Mouse (Mus musculus) liver, embryonic 14.5 days (tissue): Measurements from ENCODE around the gene Lrwd1. TPM values are rescaled to one million over a fixed set of nuclear protein-coding genes. Genes with fewer than 3 reads are reported as not detected.

ENCODE experiments used
- ATAC-seq: fragments of 200-750 bp; cut with Nextera tagmentation; 2 replicates; pipeline ENCODE4 v1.8.0; 2017; ENCODE audit warnings: moderate number of reproducible peaks, mild to moderate bottlenecking, moderate library complexity; ENCODE audit not compliant: insufficient read depth
- DNase-seq, 3 experiments: peaks; one replicate each; pipeline ENCODE4 v3.0.0-alpha.2; 2012 to 2013; ENCODE audit warnings: low read depth in 3 of 3, low spot score in 3 of 3
- H3K27ac ChIP-seq: fragments of 300-500 bp; sonication (generic); 2 replicates; pipeline ENCODE4 v1.5.1; 2014; ENCODE audit warnings: moderate library complexity, mild to moderate bottlenecking, control low read depth, inconsistent platforms
- H3K27me3 ChIP-seq: fragments of 300-500 bp; sonication (generic); 2 replicates; pipeline ENCODE4 v1.6.1; 2014; ENCODE audit warnings: mild to moderate bottlenecking, low read length, moderate library complexity; ENCODE audit not compliant: control insufficient read depth, insufficient read depth
- H3K36me3 ChIP-seq: fragments of 300-500 bp; sonication (generic); replicated peaks from 2 replicates; pipeline ENCODE4 v1.6.1; 2014; ENCODE audit warnings: low read depth; ENCODE audit not compliant: control insufficient read depth, insufficient read depth
- H3K4me1 ChIP-seq, 2 experiments: fragments of 200-500 bp in 1 of 2; fragments of 300-500 bp in 1 of 2; sonication (generic) in 1 of 2; replicated peaks; 2 replicates each; pipeline ENCODE4 v1.6.1; 2012 to 2014; ENCODE audit warnings: antibody characterized with exemption in 1 of 2, inconsistent platforms in 1 of 2, low read length in 1 of 2; ENCODE audit not compliant: control insufficient read depth in 2 of 2, insufficient read depth in 2 of 2
- H3K4me2 ChIP-seq: fragments of 300-500 bp; sonication (generic); 2 replicates; pipeline ENCODE4 v1.6.1; 2014; ENCODE audit warnings: low read depth, mild to moderate bottlenecking, control low read depth, moderate library complexity
- H3K4me3 ChIP-seq, 2 experiments: fragments of 200-500 bp in 1 of 2; fragments of 300-500 bp in 1 of 2; sonication (generic) in 1 of 2; 2 replicates each; pipeline ENCODE4 v1.5.1; 2012 to 2014; ENCODE audit warnings: low read depth in 2 of 2, low read length in 2 of 2, mild to moderate bottlenecking in 2 of 2, control low read depth in 1 of 2, inconsistent platforms in 1 of 2, moderate library complexity in 1 of 2; ENCODE audit not compliant: insufficient read depth in 1 of 2
- H3K9ac ChIP-seq: fragments of 300-500 bp; sonication (generic); replicated peaks from 2 replicates; pipeline ENCODE4 v1.6.1; 2014; ENCODE audit warnings: mild to moderate bottlenecking, control low read depth, moderate library complexity
- H3K9me3 ChIP-seq: fragments of 300-500 bp; sonication (generic); 2 replicates; pipeline ENCODE4 v1.6.1; 2016; ENCODE audit warnings: low read length, mixed read lengths; ENCODE audit not compliant: control insufficient read depth
- CTCF ChIP-seq: IDR thresholded peaks from 2 replicates; pipeline ENCODE4 v1.5.1; 2016; ENCODE audit warnings: antibody characterized with exemption, low read depth, control low read depth
- EP300 ChIP-seq: IDR thresholded peaks from 2 replicates; pipeline ENCODE4 v1.6.1; 2016; ENCODE audit warnings: antibody characterized with exemption, low read depth
- WGBS: fragments of 180-500 bp; shearing (Covaris S2); extraction: QIAGEN DNeasy Blood & Tissue Kit; methylation state at CpG from one replicate; pipeline ENCODE4 v1.1.7; 2014; ENCODE audit not compliant: insufficient replicate concordance; 5-methylcytosine and 5-hydroxymethylcytosine counted together
- polyA plus RNA-seq, 2 experiments: library from polyadenylated mRNA; depleted of rRNA in 1 of 2; stranded (reverse) in 1 of 2; unstranded in 1 of 2; fragments of >200 nt; fragmentation: Nextera tagmentation in 1 of 2; extraction: Ambion mirVana in 1 of 2; gene quantifications; 2 replicates each; pipeline versions ENCODE4 v1.2.1 to v1.2.3; 2012 to 2014

Lrwd1 gene
- polyA plus RNA-seq, 2 experiments, result 34.1 to 45.2 TPM

GRCm38 (mm10) chr5:136147704-136148103, 11.8 kb upstream of the Lrwd1 start:
- ATAC-seq (no peak), DNase-seq (no peak)
- Histone ChIP-seq H3K9me3 (no peaks in the 10 kb centered on the region), H3K4me3 (no peak overlapping the region), H3K27me3 (no peaks in the 10 kb centered on the region), H3K4me2 (no peak overlapping the region), H3K4me1 (peaks cover 0 to 14% of the 10 kb centered on the region in 2 experiments; a peak in 2 of 4 replicates), H3K36me3 (no peaks in the 10 kb centered on the region), H3K27ac (no peak overlapping the region), H3K9ac (no peak overlapping the region)
- TF ChIP-seq EP300 (no peak), CTCF (no peak)
- 45% methylated on average over 8 of the region's 8 CpGs for WGBS

- Histone ChIP-seq H3K9ac (no peak overlapping the region), H3K4me3 (no peak overlapping the region), H3K27ac (no peak overlapping the region), H3K4me2 (no peak overlapping the region), H3K9me3 (no peaks in the 10 kb centered on the region), H3K36me3 (no peaks in the 10 kb centered on the region; the same call in 1 of the 2 replicates), H3K4me1 (peaks cover 0 to 14% of the 10 kb centered on the region in 2 experiments; a peak in 2 of 4 replicates), H3K27me3 (no peaks in the 10 kb centered on the region)
- TF ChIP-seq EP300 (no peak), CTCF (no peak)
- DNase-seq (no peak), ATAC-seq (no peak)
- WGBS, result 74% methylated on average over 1 of the region's 1 CpGs
Observed at GRCm38 (mm10) chr5:136146936-136147335, 11.1 kb upstream of the Lrwd1 start.

- H3K4me1 ChIP-seq, result peaks cover 0 to 14% of the 10 kb centered on the region in 2 experiments; a peak in 2 of 4 replicates
- no peak overlapping the region for H3K4me3 ChIP-seq
- no peak overlapping the region for H3K4me2 ChIP-seq
- H3K27ac ChIP-seq, result no peak overlapping the region
- no peaks in the 10 kb centered on the region for H3K27me3 ChIP-seq
- TF ChIP-seq EP300 (peak; percentile 43; the same call in 1 of the 2 replicates), CTCF (no peak)
- H3K9ac ChIP-seq, result no peak overlapping the region
- H3K9me3 ChIP-seq, result no peaks in the 10 kb centered on the region
- ATAC-seq, result peak; percentile 14; the same call in 1 of the 2 replicates
- 33% methylated on average over 12 of the region's 12 CpGs for WGBS
- DNase-seq, result no peak
- peaks cover 16% of the 10 kb centered on the region for H3K36me3 ChIP-seq
Observed at GRCm38 (mm10) chr5:136144606-136145430, 8.9 kb upstream of the Lrwd1 start.

GRCm38 (mm10) chr5:136143161-136143755, 7.4 kb upstream of the Lrwd1 start:
- DNase-seq (no peak), ATAC-seq (no peak)
- 80% methylated on average over 6 of the region's 6 CpGs for WGBS
- no peak overlapping the region for H3K4me3 ChIP-seq
- no peak overlapping the region for H3K27ac ChIP-seq
- no peak overlapping the region for H3K9ac ChIP-seq
- H3K4me2 ChIP-seq, result no peak overlapping the region
- H3K9me3 ChIP-seq, result no peaks in the 10 kb centered on the region
- H3K36me3 ChIP-seq, result peaks cover 22% of the 10 kb centered on the region
- TF ChIP-seq EP300, result no peak
- TF ChIP-seq CTCF, result peak; percentile 72
- H3K4me1 ChIP-seq, result peaks cover 0 to 13% of the 10 kb centered on the region in 2 experiments; a peak in 2 of 4 replicates
- H3K27me3 ChIP-seq, result no peaks in the 10 kb centered on the region

GRCm38 (mm10) chr5:136142746-136143145, 6.9 kb upstream of the Lrwd1 start:
- ATAC-seq (no peak), DNase-seq (no peak)
- H3K4me3 ChIP-seq, result no peak overlapping the region
- H3K9ac ChIP-seq, result no peak overlapping the region
- no peaks in the 10 kb centered on the region for H3K9me3 ChIP-seq
- H3K4me2 ChIP-seq, result no peak overlapping the region
- H3K27ac ChIP-seq, result no peak overlapping the region
- no peaks in the 10 kb centered on the region for H3K27me3 ChIP-seq
- WGBS, result 84% methylated on average over 5 of the region's 5 CpGs
- H3K36me3 ChIP-seq, result peaks cover 22% of the 10 kb centered on the region
- peaks cover 0 to 13% of the 10 kb centered on the region in 2 experiments; a peak in 3 of 4 replicates for H3K4me1 ChIP-seq
- no peak for TF ChIP-seq EP300
- TF ChIP-seq CTCF, result peak; percentile 51
